Mouse (Mus musculus) G1E (cell line): ENCODE data around the gene Setx.

ENCODE experiments used
- CTCF ChIP-seq: IDR thresholded peaks from 2 replicates; pipeline ENCODE4 v1.5.1; 2012; ENCODE audit warnings: low read depth, low read length, inconsistent platforms, mixed read lengths
- GATA1 ChIP-seq: IDR thresholded peaks from 2 replicates; pipeline ENCODE4 v1.6.1; 2012; ENCODE audit warnings: borderline replicate concordance, low read length, inconsistent platforms, mixed read lengths
- GATA2 ChIP-seq: IDR thresholded peaks from 2 replicates; pipeline ENCODE4 v1.6.1; 2012; ENCODE audit warnings: low read depth, low read length, inconsistent platforms, borderline replicate concordance
- POLR2AphosphoS5 ChIP-seq: IDR thresholded peaks from 2 replicates; pipeline ENCODE4 v1.6.1; 2012; ENCODE audit warnings: low read depth, low read length, inconsistent platforms; ENCODE audit not compliant: insufficient replicate concordance
- TAL1 ChIP-seq: conservative IDR thresholded peaks from 2 replicates; pipeline ENCODE4 v1.6.1; 2012; ENCODE audit warnings: low read depth, low read length, inconsistent platforms, mixed read lengths

- TF ChIP-seq CTCF (no peak), TAL1 (no peak), GATA1 (no peak), POLR2AphosphoS5 (no peak), GATA2 (no peak)
Measured at GRCm38 (mm10) chr2:29174887-29175286, 50.9 kb downstream of the Setx start.
